Mouse (Mus musculus): ENCODE measurements around the gene Ift52. TPM values are rescaled to one million over a fixed set of nuclear protein-coding genes. Genes with fewer than 3 reads are reported as not detected.

Ift52 gene
- polyA plus RNA-seq (2017; shearing (Covaris generic)): 65.6 TPM

GRCm38 (mm10) chr2:163016916-163017743, at the start of gene Ift52:
TSS of gene Ift52 (plus strand) at chr2:163017354.

GRCm38 (mm10) chr2:162987218-162987617, 29.9 kb upstream of the Ift52 start, which contains the start of gene Sgk2:
TSS of gene Sgk2 (plus strand) at chr2:162987330.

GRCm38 (mm10) chr2:163054335-163054840, 37.2 kb downstream of the Ift52 start, which contains the start of gene Mybl2:
TSS of gene Mybl2 (plus strand) at chr2:163054687.

GRCm38 (mm10) chr2:163087728-163088127, 70.6 kb downstream of the Ift52 start, which contains the start of gene Gtsf1l:
TSS of gene Gtsf1l (minus strand) at chr2:163087855.

Other genes with a start within 250 kb of the Ift52 start
- gene Srsf6, start 85.8 kb upstream of the Ift52 start, polyA plus RNA-seq (2017; shearing (Covaris generic)): 49.7 TPM
- gene L3mbtl1, start 73.9 kb upstream of the Ift52 start, polyA plus RNA-seq (2017; shearing (Covaris generic)): not detected
- not detected for gene Sgk2, start 30.0 kb upstream of the Ift52 start, polyA plus RNA-seq (2017; shearing (Covaris generic))
- gene Mybl2, start 37.3 kb downstream of the Ift52 start, polyA plus RNA-seq (2017; shearing (Covaris generic)): 5.1 TPM
- not detected for gene Gtsf1l, start 70.5 kb downstream of the Ift52 start, polyA plus RNA-seq (2017; shearing (Covaris generic))
- gene Tox2, start 185.8 kb downstream of the Ift52 start, polyA plus RNA-seq (2017; shearing (Covaris generic)): 15.7 TPM